Mouse (Mus musculus): ENCODE measurements around the gene Kcnj5. TPM values are rescaled to one million over a fixed set of nuclear protein-coding genes. Genes with fewer than 3 reads are reported as not detected.
A peak's percentile ranks its signal among the peaks of the same experiment; 100 is the strongest.

The Kcnj5 gene
- polyA plus RNA-seq, 1 experiment from 2014 or later = 0.60 TPM

DNA sequence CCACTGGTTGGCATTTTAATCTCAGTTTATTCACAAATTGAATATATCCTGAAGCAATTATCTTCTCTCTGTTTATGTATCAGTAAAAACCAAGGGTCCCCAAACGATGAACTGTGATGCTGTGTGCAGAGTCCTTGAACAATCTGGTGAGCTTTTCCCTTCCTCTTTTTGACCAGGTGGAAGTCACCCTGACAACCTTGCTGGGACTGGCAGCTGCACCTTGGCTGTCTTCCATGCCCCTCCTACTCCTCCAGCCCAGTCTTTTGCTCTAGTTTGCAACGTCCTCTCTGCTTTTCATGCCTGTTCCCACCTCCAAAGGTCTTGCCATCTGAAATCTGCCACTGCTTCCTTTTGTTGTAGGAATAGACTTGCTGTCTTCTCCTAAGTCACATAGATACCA is 24.7 kb upstream of the Kcnj5 start:
- 0 out of 2 replicates have a peak, but pooled peaks cover 6% of the 10 kb centered on the region for H3K27me3 ChIP-seq
- WGBS = 17% methylated on average over 2 of the region's 2 CpGs
- H3K9ac ChIP-seq = no peak overlapping the region
- no peak overlapping the region for H3K27ac ChIP-seq (replicated peaks)
- H3K9me3 ChIP-seq (replicated peaks) = no peaks in the 10 kb centered on the region
- no peak overlapping the region for H3K4me2 ChIP-seq (replicated peaks)
- H3K36me3 ChIP-seq = no peaks in the 10 kb centered on the region
- H3K4me1 ChIP-seq = no peaks in the 10 kb centered on the region
- H3K4me3 ChIP-seq (replicated peaks) = no peak overlapping the region
- no peak for ATAC-seq (ENCODE audit: insufficient number of reproducible peaks, low FRiP score, low TSS enrichment, low read depth)

DNA sequence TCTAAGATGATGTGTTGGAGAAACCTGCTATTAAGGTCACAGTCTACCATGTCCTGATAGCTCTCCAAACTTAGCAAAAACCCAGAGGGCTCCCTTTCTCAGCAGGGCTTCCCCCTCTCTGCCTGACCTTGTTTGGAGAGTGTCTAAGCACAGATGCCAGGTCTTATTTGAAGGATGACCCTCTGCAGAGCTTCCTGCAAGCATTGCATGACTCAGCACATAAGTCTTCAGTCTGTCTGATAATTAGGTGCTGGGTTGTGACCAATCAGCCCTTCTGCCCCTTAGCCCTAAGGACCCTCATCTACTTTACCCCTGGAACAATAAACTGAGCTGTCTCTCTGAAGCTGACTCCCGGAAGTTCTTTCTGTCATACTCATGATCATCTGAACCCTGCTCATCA is 16.6 kb upstream of the Kcnj5 start:
- Histone ChIP-seq H3K4me1 (no peaks in the 10 kb centered on the region), H3K4me2 (replicated peaks) (no peak overlapping the region), H3K4me3 (replicated peaks) (no peak overlapping the region), H3K9me3 (replicated peaks) (no peaks in the 10 kb centered on the region), H3K27me3 (no peaks in the 10 kb centered on the region), H3K36me3 (no peaks in the 10 kb centered on the region), H3K27ac (replicated peaks) (no peak overlapping the region), H3K9ac (no peak overlapping the region)
- 80% methylated on average over 1 of the region's 1 CpGs for WGBS
- ATAC-seq (ENCODE audit: insufficient number of reproducible peaks, low FRiP score, low TSS enrichment, low read depth) = no peak

DNA sequence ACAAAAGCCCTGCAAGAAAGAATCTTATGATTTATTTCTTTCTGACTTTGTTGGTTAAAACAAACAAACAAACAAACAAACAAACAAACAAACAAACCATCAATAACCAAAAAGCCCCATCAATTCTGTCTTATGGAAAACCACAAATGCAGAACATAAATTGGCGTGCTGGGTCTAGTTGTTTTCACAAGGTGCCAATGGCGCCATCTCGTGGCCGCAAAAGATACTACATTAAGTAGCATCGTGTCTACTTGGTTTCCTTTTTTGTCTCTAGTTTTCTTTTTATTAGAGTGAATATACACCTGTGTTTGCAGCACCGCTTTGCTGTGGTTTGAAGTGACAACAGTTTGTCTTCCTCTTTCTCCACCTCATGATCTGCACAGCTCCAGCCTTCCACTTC is 6.2 kb upstream of the Kcnj5 start:
- WGBS = 9% methylated on average over 6 of the region's 6 CpGs

DNA sequence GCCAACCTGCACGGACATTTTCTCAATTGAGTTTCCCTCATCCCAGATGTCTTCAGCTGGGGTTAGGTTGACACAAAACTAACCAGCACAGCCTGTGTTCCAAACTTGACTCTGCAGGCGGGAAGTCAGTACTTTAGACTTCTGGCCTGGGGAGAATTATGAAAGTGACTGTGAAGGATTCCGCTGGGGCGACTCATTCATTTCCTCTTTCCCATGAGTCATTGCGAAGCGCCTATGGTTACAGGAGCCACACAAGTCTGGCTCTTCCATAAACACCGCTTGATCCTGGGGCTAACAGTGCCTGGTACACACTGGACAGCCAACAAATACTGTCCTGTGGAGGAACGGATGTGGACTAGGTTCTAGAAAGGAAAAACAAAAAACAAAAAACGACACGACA is 5.2 kb upstream of the Kcnj5 start:
- ATAC-seq (ENCODE audit: insufficient number of reproducible peaks, low FRiP score, low TSS enrichment, low read depth) = no peak
- Histone ChIP-seq H3K36me3 (no peaks in the 10 kb centered on the region), H3K27me3 (peaks cover 29% of the 10 kb centered on the region), H3K4me3 (replicated peaks) (no peak overlapping the region), H3K27ac (replicated peaks) (no peak overlapping the region), H3K9ac (no peak overlapping the region), H3K4me1 (peaks cover 4% of the 10 kb centered on the region; the same call in 1 of the 2 replicates), H3K4me2 (replicated peaks) (no peak overlapping the region), H3K9me3 (replicated peaks) (no peaks in the 10 kb centered on the region)
- WGBS = 82% methylated on average over 10 of the region's 10 CpGs

More for the DNA sequence above, 6.2 kb upstream of the Kcnj5 start:
- H3K4me3 ChIP-seq (replicated peaks) = no peak overlapping the region
- ATAC-seq (ENCODE audit: insufficient number of reproducible peaks, low FRiP score, low TSS enrichment, low read depth) = no peak
- H3K27me3 ChIP-seq = peaks cover 19% of the 10 kb centered on the region
- no peak overlapping the region for H3K4me2 ChIP-seq (replicated peaks)
- no peak overlapping the region for H3K9ac ChIP-seq
- no peaks in the 10 kb centered on the region for H3K9me3 ChIP-seq (replicated peaks)
- no peak overlapping the region for H3K27ac ChIP-seq (replicated peaks)
- H3K4me1 ChIP-seq = no peaks in the 10 kb centered on the region
- H3K36me3 ChIP-seq = no peaks in the 10 kb centered on the region

DNA sequence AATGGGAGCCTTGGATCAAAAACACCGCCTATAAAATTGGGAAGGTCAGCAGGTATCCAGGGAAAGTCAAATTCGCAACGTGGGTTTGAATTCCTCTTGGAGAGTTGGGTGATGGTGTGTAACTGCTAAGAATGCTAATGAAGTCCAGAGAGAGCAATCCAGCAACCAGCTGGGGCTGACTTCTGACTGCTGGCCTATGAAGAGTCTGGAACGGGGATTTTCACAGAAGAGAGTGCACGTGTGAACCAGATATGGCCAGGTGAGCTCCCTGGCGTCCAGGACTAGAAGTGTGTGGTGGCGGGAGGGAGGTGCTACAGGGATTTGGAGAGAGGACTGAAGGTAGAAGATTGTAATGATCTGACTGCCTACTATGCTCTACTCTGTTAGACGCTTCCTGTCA is 3.9 kb upstream of the Kcnj5 start:
- Histone ChIP-seq H3K4me1 (peaks cover 11% of the 10 kb centered on the region; the same call in 1 of the 2 replicates), H3K9ac (no peak overlapping the region), H3K9me3 (replicated peaks) (no peaks in the 10 kb centered on the region), H3K4me2 (replicated peaks) (no peak overlapping the region), H3K27ac (replicated peaks) (no peak overlapping the region), H3K27me3 (peaks cover 41% of the 10 kb centered on the region), H3K4me3 (replicated peaks) (no peak overlapping the region), H3K36me3 (no peaks in the 10 kb centered on the region)
- no peak for ATAC-seq (ENCODE audit: insufficient number of reproducible peaks, low FRiP score, low TSS enrichment, low read depth)
- WGBS = 61% methylated on average over 8 of the region's 8 CpGs

DNA sequence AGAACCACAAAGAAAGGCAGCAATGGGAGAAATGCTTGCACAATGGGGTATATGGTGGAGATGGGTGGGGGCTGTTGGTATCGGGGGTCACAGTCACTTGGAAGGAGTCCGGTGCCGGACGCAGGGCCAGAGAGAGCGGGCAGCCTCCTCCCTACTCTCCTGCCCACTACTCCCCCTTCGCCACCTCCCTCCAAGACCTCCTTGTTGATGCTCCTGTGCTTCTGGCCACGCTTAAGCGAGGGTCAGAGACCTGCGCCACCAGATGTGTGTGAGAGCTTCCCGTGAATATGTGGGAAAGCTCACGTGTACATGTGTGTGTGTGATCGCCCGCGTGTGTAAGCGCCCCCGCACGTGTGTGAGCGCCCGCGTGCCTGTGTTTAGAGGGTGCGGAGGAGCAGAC is 339 bp upstream of the Kcnj5 start:
- Histone ChIP-seq H3K9ac (no peak overlapping the region), H3K27ac (replicated peaks) (no peak overlapping the region), H3K27me3 (peaks cover 55% of the 10 kb centered on the region), H3K9me3 (replicated peaks) (no peaks in the 10 kb centered on the region), H3K4me1 (peaks cover 11% of the 10 kb centered on the region; the same call in 1 of the 2 replicates), H3K4me3 (replicated peaks) (peak overlapping the region; percentile 27), H3K36me3 (no peaks in the 10 kb centered on the region), H3K4me2 (replicated peaks) (peak overlapping the region; percentile 44)
- no peak for ATAC-seq (ENCODE audit: insufficient number of reproducible peaks, low FRiP score, low TSS enrichment, low read depth)
- 2% methylated on average over 21 of the region's 21 CpGs for WGBS

DNA sequence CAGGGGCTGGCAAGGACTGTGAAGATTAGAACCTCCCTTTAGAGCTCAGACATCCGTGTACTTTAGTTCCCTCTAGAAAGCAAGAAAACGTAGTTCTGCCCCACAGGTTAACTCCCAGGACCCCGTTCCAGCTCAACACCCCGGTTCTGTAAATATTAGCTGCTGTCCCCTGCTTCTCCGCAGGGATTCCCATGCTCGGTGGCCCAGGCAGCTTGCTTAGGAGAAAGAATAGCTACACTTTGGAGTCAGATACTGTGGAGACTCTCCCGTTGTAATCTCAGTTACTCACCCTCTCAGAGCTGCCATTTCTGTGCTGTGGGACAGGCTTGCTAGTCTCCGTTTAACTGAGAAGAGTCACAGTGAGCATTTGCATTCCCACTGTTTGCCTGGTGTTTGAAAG is 1.2 kb downstream of the Kcnj5 start:
- Histone ChIP-seq H3K4me1 (peaks cover 11% of the 10 kb centered on the region; the same call in 1 of the 2 replicates), H3K9me3 (replicated peaks) (no peaks in the 10 kb centered on the region), H3K27ac (replicated peaks) (no peak overlapping the region), H3K9ac (no peak overlapping the region), H3K27me3 (peaks cover 53% of the 10 kb centered on the region), H3K36me3 (no peaks in the 10 kb centered on the region), H3K4me3 (replicated peaks) (no peak overlapping the region), H3K4me2 (replicated peaks) (no peak overlapping the region)
- ATAC-seq (ENCODE audit: insufficient number of reproducible peaks, low FRiP score, low TSS enrichment, low read depth) = no peak
- 18% methylated on average over 8 of the region's 8 CpGs for WGBS

DNA sequence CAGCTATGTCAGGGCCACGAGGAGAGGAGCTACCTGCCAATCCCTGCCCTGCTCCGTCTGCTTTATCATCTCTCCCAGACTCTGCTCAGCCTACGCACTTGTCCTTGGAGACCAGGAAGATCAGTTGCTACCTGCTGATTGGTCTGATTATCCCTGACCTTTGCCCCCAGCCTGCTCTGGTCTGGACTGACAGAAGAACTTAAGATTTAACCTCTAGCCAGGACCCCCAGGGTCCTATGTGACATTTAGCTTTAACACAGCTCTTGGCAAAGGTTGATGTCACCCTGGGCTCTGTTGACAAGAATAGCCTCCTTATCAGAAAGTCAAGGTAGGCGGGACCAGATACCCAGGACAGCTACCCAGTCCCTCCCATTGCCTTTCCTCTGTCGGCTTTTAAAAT is 3.3 kb downstream of the Kcnj5 start:
- H3K9ac ChIP-seq = no peak overlapping the region
- ATAC-seq (ENCODE audit: insufficient number of reproducible peaks, low FRiP score, low TSS enrichment, low read depth) = no peak
- no peaks in the 10 kb centered on the region for H3K36me3 ChIP-seq
- 55% methylated on average over 5 of the region's 5 CpGs for WGBS
- no peak overlapping the region for H3K4me2 ChIP-seq (replicated peaks)
- peaks cover 11% of the 10 kb centered on the region; the same call in 1 of the 2 replicates for H3K4me1 ChIP-seq
- H3K9me3 ChIP-seq (replicated peaks) = no peaks in the 10 kb centered on the region
- H3K27me3 ChIP-seq = peaks cover 45% of the 10 kb centered on the region
- H3K27ac ChIP-seq (replicated peaks) = no peak overlapping the region
- no peak overlapping the region for H3K4me3 ChIP-seq (replicated peaks)

DNA sequence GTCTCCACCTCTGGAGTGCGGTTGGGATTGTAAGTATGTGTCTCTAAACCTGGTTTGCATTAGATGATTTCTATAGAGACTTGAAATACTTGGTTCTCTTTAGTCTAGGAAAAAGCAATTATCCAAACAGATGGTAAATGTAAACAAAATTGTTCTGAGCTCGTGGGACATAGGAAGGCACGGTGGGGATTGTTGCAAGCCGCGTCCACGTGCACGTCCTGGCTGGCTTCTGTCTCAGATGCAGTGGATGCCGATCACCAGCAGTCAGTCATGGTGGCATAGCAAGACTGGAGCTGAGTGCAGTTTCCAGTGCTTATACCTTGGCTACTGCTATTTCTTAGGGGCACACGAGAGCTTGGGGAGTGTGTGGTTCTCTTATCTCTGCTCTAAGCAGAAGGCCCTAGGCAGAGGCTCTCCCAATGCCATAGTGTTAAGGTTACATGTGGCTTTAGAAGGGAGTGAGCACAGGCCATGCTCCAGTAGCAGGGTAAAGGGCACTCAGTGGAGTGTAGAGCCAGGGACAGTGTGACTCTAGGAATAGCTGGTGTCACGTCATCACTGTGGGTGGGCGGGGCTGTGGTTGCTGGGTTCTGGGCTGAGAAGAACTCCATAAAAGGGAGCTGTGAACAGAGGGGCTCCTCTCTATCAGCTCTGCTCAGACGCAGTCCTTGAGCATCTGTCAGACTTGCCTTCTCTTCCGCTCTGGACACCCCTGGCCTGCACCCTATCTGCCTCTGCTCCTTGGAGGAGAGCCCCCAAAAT is 8.6 kb downstream of the Kcnj5 start:
- no peak overlapping the region for H3K4me3 ChIP-seq (replicated peaks)
- no peaks in the 10 kb centered on the region for H3K27me3 ChIP-seq
- ATAC-seq (ENCODE audit: insufficient number of reproducible peaks, low FRiP score, low TSS enrichment, low read depth) = no peak
- H3K9ac ChIP-seq = no peak overlapping the region
- H3K27ac ChIP-seq (replicated peaks) = no peak overlapping the region
- no peaks in the 10 kb centered on the region for H3K36me3 ChIP-seq
- no peaks in the 10 kb centered on the region for H3K4me1 ChIP-seq
- WGBS = 56% methylated on average over 13 of the region's 13 CpGs
- no peak overlapping the region for H3K4me2 ChIP-seq (replicated peaks)
- H3K9me3 ChIP-seq (replicated peaks) = no peaks in the 10 kb centered on the region

DNA sequence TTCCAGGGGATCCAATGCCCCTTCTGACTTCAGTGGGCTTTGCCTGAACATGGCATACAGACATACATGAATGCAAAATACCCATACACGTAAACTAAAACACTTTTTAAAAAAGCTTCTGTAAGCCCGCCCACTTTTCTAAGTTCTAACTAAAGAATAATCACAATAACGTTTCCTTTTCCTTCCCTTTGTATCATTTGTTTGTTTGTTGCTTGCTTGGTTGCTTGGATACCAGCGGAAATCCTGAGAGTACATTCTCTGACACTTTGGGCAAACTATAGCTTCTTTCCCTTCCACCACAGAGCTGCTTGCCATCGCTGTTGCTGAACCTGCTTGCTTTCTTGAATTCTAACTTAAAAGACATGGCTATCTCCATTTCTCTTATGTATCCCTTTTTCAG is 13.0 kb downstream of the Kcnj5 start:
- Histone ChIP-seq H3K4me2 (replicated peaks) (no peak overlapping the region), H3K9me3 (replicated peaks) (no peaks in the 10 kb centered on the region), H3K36me3 (no peaks in the 10 kb centered on the region), H3K27me3 (no peaks in the 10 kb centered on the region), H3K9ac (no peak overlapping the region), H3K4me1 (no peaks in the 10 kb centered on the region), H3K27ac (replicated peaks) (no peak overlapping the region), H3K4me3 (replicated peaks) (no peak overlapping the region)
- ATAC-seq (ENCODE audit: insufficient number of reproducible peaks, low FRiP score, low TSS enrichment, low read depth) = no peak
- WGBS = 72% methylated on average over 5 of the region's 5 CpGs

DNA sequence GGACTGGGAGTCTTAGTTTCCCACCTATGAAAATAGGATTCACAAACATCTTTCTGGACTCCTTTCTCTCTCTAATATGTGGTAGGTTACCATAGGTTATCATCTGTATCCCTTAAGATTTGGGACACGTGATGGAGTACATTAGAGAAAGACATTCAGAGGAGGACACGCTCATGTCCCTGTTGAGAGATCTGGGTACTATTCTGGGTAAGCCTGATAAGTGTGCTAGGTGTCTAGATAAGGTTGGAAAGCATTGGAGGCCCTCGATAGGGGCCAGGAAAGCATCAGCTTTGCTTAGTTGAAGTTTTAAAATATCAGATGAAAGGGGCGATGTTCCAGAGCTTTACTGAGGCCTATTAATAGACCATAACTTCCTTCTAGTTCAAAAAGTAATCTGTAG is 15.4 kb downstream of the Kcnj5 start:
- ATAC-seq (ENCODE audit: insufficient number of reproducible peaks, low FRiP score, low TSS enrichment, low read depth) = no peak
- Histone ChIP-seq H3K4me2 (replicated peaks) (no peak overlapping the region), H3K27me3 (no peaks in the 10 kb centered on the region), H3K4me1 (no peaks in the 10 kb centered on the region), H3K9me3 (replicated peaks) (no peaks in the 10 kb centered on the region), H3K36me3 (no peaks in the 10 kb centered on the region), H3K4me3 (replicated peaks) (no peak overlapping the region), H3K27ac (replicated peaks) (no peak overlapping the region), H3K9ac (no peak overlapping the region)
- 87% methylated on average over 4 of the region's 4 CpGs for whole genome bisulfite sequencing

DNA sequence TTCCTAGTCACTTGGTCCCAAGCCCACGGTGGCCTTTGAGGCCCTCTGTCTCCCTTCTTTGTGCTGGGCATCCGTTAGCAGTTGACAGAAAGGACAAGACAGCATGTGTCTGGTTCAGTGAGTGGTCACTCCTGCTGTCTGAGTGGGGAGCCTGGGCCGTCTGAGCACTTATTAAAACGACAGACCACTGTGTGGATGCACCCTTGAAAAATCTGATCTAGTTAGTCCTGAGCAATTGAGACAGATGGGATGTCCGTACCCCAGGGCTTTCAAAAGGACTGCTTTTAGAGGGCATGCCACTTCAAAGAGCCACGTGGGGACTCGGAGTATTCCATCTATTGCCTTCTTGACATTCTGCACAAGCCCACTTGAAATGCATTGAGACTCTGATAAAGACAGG is 20.5 kb downstream of the Kcnj5 start:
- Histone ChIP-seq H3K36me3 (no peaks in the 10 kb centered on the region), H3K4me3 (replicated peaks) (no peak overlapping the region), H3K27me3 (no peaks in the 10 kb centered on the region), H3K4me2 (replicated peaks) (no peak overlapping the region), H3K27ac (replicated peaks) (no peak overlapping the region), H3K9ac (no peak overlapping the region), H3K9me3 (replicated peaks) (no peaks in the 10 kb centered on the region), H3K4me1 (no peaks in the 10 kb centered on the region)
- WGBS = 63% methylated on average over 7 of the region's 7 CpGs
- no peak for ATAC-seq (ENCODE audit: insufficient number of reproducible peaks, low FRiP score, low TSS enrichment, low read depth)

Measured in embryonic facial prominence, embryonic 15.5 days (tissue).